Mouse (Mus musculus) small intestine, adult 2 months (tissue): ENCODE measurements around the gene Ctbp1.

Experiments used
- CTCF ChIP-seq: fragments of 200-500 bp; IDR thresholded peaks from 2 replicates; pipeline ENCODE4 v1.5.1; 2012; ENCODE audit warnings: low read depth, mild to moderate bottlenecking, control low read depth, inconsistent platforms, low read length, moderate library complexity, mixed read lengths; ENCODE audit not compliant: insufficient replicate concordance, insufficient read length; ENCODE audit errors: extremely low read depth
- POLR2A ChIP-seq: fragments of 200-500 bp; IDR thresholded peaks from 2 replicates; pipeline ENCODE4 v1.6.1; 2012; ENCODE audit warnings: low read depth, mild to moderate bottlenecking, control low read depth, inconsistent platforms, low read length, moderate library complexity

DNA sequence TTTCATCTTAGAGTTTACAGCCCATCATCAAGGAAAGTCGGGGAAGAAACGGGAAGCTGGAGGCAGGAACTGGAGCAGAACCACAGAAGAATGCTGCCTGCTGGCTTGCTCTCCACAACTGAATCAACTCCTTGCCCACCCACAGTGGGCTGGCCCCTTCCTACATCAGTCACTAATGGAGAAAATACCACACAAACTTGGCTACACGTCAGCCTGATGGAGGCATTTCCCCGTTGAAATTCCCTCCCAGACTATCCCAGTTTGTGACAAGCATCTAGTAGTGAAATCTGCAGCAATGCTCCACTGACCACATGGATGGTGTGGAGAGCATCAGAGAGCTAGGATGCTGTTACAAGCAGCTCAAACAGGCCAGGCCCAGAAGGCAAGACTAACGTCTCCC is 42.0 kb downstream of the Ctbp1 start:
- TF ChIP-seq CTCF (no peak), POLR2A (no peak)
